Mouse (Mus musculus) regulatory T cell (primary cell): ENCODE measurements around the gene Zp3r.
"Not testable (repeated sequence)": the region's sequence is repeated elsewhere in the genome, so short reads cannot be mapped to it uniquely, and the experiment has no call there.

Experiments used
- in situ Hi-C: fragments of 300-600 bp; cut with MboI, MseI; formaldehyde crosslinking; loops from one replicate; pipeline ENCODE4 v1.15.1; 2025; ENCODE audit warnings: high pct_unique_total_duplicates

Gene Zp3r

GRCm38 (mm10) chr1:130629521-130629920 lies at the start of gene Zp3r:
TSS of gene Zp3r (minus strand) at chr1:130629621.
- in situ Hi-C loops, result no loop called here

- in situ Hi-C loops, result no loop called here
These were observed 49.1 kb upstream of the Zp3r start for GRCm38 (mm10) chr1:130678551-130678950.

GRCm38 (mm10) chr1:130663576-130663975 lies 34.2 kb upstream of the Zp3r start:
- in situ Hi-C loops, result not testable (repeated sequence)

GRCm38 (mm10) chr1:130661454-130661853 lies 32.0 kb upstream of the Zp3r start, which contains the start of gene C4bp:
TSS of gene C4bp (minus strand) at chr1:130661632.
- in situ Hi-C loops, result no loop called here

GRCm38 (mm10) chr1:130659641-130660040 lies 30.2 kb upstream of the Zp3r start:
- in situ Hi-C loops, result not testable (repeated sequence)

- in situ Hi-C loops, result no loop called here
These were observed 14.7 kb upstream of the Zp3r start for GRCm38 (mm10) chr1:130644103-130644502.

GRCm38 (mm10) chr1:130640967-130641366 lies 11.5 kb upstream of the Zp3r start:
- in situ Hi-C loops, result no loop called here

- in situ Hi-C loops, result loop anchor here (5.0 kb wide), 2 partner anchors 57 to 82 kb away; no protein-coding TSS in a partner anchor
These were observed 4.5 kb upstream of the Zp3r start for GRCm38 (mm10) chr1:130633761-130634410.

- in situ Hi-C loops, result loop anchor here (5.0 kb wide), 2 partner anchors 56 to 81 kb away; no protein-coding TSS in a partner anchor
These were observed 3.9 kb upstream of the Zp3r start for GRCm38 (mm10) chr1:130633316-130633715.

- in situ Hi-C loops, result no loop called here
These were observed 33.1 kb downstream of the Zp3r start for GRCm38 (mm10) chr1:130596291-130596690.

GRCm38 (mm10) chr1:130588659-130589058 lies 40.8 kb downstream of the Zp3r start:
- in situ Hi-C loops, result no loop called here

- in situ Hi-C loops, result loop anchor here (5.0 kb wide), 1 partner anchor 56 kb away; no protein-coding TSS in a partner anchor
These were observed 53.0 kb downstream of the Zp3r start for GRCm38 (mm10) chr1:130576389-130576788.

- in situ Hi-C loops, result loop anchor here (5.0 kb wide), 1 partner anchor 56 kb away; no protein-coding TSS in a partner anchor
These were observed 53.5 kb downstream of the Zp3r start for GRCm38 (mm10) chr1:130575962-130576361.

GRCm38 (mm10) chr1:130551407-130552249 lies 77.8 kb downstream of the Zp3r start:
- in situ Hi-C loops, result loop anchor here (5.0 kb wide), 1 partner anchor 81 kb away; no protein-coding TSS in a partner anchor

GRCm38 (mm10) chr1:130550242-130551167 lies 78.9 kb downstream of the Zp3r start:
- in situ Hi-C loops, result loop anchor here (5.0 kb wide), 1 partner anchor 82 kb away; no protein-coding TSS in a partner anchor

- in situ Hi-C loops, result loop anchor here (5.0 kb wide), 1 partner anchor 83 kb away; no protein-coding TSS in a partner anchor
These were observed 79.7 kb downstream of the Zp3r start for GRCm38 (mm10) chr1:130549698-130550097.

- in situ Hi-C loops, result no loop called here
These were observed 80.3 kb downstream of the Zp3r start for GRCm38 (mm10) chr1:130549160-130549559.

- in situ Hi-C loops, result no loop called here
These were observed 81.6 kb downstream of the Zp3r start for GRCm38 (mm10) chr1:130547674-130548429.
